Mouse (Mus musculus): ENCODE data around the gene Mia.

GRCm38 (mm10) chr7:27166229-27166613 is 14.7 kb downstream of the Mia start:
- TF ChIP-seq CTCF (IDR thresholded peaks at IDR 0.05; ENCODE audit: low read depth) = no peak
- no peak for TF ChIP-seq EP300 (IDR thresholded peaks at IDR 0.05; ENCODE audit: low read depth)
